Mouse (Mus musculus) bone marrow macrophage, adult 2 months (primary cell): ENCODE results near the gene Limd1. TPM values are rescaled to one million over a fixed set of nuclear protein-coding genes. Genes with fewer than 3 reads are reported as not detected.

ENCODE experiments used
- H3K27ac ChIP-seq: 2 replicates; pipeline ENCODE4 v1.5.1; 2012; ENCODE audit warnings: low read depth, low read length; ENCODE audit not compliant: insufficient read depth
- H3K4me1 ChIP-seq: 2 replicates; pipeline ENCODE4 v1.6.1; 2012; ENCODE audit warnings: low read length; ENCODE audit not compliant: control insufficient read depth, insufficient read depth
- H3K4me3 ChIP-seq: 2 replicates; pipeline ENCODE4 v1.5.1; 2012; ENCODE audit warnings: mild to moderate bottlenecking, low read length, moderate library complexity; ENCODE audit not compliant: insufficient read depth
- CTCF ChIP-seq: IDR thresholded peaks from 2 replicates; pipeline ENCODE4 v1.5.1; 2012; ENCODE audit warnings: low read depth, mild to moderate bottlenecking, low read length, moderate library complexity
- POLR2A ChIP-seq: IDR thresholded peaks from 2 replicates; pipeline ENCODE4 v1.6.1; 2012; ENCODE audit warnings: mild to moderate bottlenecking, low read depth, low read length, borderline replicate concordance
- polyA plus RNA-seq: library from polyadenylated mRNA; stranded (reverse); fragments of >200 nt; gene quantifications from 2 replicates; pipeline ENCODE4 v1.2.4, GENCODE M21; 2012; ENCODE audit not compliant: missing spikeins, insufficient read depth, insufficient read length

Gene Limd1
- polyA plus RNA-seq, 1 experiment: 36.1 TPM

GRCm38 (mm10) chr9:123479876-123480252, 1.4 kb downstream of the Limd1 start:
- peaks cover 55% of the 10 kb centered on the region for H3K4me1 ChIP-seq
- H3K27ac ChIP-seq: no peak overlapping the region
- TF ChIP-seq CTCF (no peak), POLR2A (no peak)
- H3K4me3 ChIP-seq: peak overlapping the region; percentile 73

GRCm38 (mm10) chr9:123480253-123480921, 1.9 kb downstream of the Limd1 start:
- peaks cover 50% of the 10 kb centered on the region for H3K4me1 ChIP-seq
- TF ChIP-seq CTCF: no peak
- no peak for TF ChIP-seq POLR2A
- H3K4me3 ChIP-seq: peak overlapping the region; percentile 73
- 0 out of 2 replicates have a peak overlapping the region, but pooled peaks have one; percentile 4 for H3K27ac ChIP-seq

- no peak for TF ChIP-seq POLR2A
- no peak for TF ChIP-seq CTCF
- H3K4me1 ChIP-seq: peaks cover 47% of the 10 kb centered on the region
- 0 out of 2 replicates have a peak overlapping the region, but pooled peaks have one; percentile 4 for H3K27ac ChIP-seq
- peak overlapping the region; percentile 32 for H3K4me3 ChIP-seq
These were observed 2.6 kb downstream of the Limd1 start for GRCm38 (mm10) chr9:123481136-123481535.

- no peak for TF ChIP-seq POLR2A
- TF ChIP-seq CTCF: no peak
- Histone ChIP-seq H3K27ac (no peak overlapping the region), H3K4me3 (no peak overlapping the region), H3K4me1 (peaks cover 45% of the 10 kb centered on the region)
These were observed 5.1 kb downstream of the Limd1 start for GRCm38 (mm10) chr9:123483598-123483997.

- H3K4me3 ChIP-seq: no peak overlapping the region
- H3K4me1 ChIP-seq: peaks cover 39% of the 10 kb centered on the region
- TF ChIP-seq POLR2A: no peak
- no peak for TF ChIP-seq CTCF
- no peak overlapping the region for H3K27ac ChIP-seq
These were observed 6.3 kb downstream of the Limd1 start for GRCm38 (mm10) chr9:123484830-123485229.

GRCm38 (mm10) chr9:123485561-123485960, 7.1 kb downstream of the Limd1 start:
- TF ChIP-seq POLR2A (no peak), CTCF (no peak)
- Histone ChIP-seq H3K4me3 (no peak overlapping the region), H3K27ac (no peak overlapping the region), H3K4me1 (peaks cover 38% of the 10 kb centered on the region)

GRCm38 (mm10) chr9:123486635-123487034, 8.1 kb downstream of the Limd1 start:
- Histone ChIP-seq H3K4me1 (peaks cover 32% of the 10 kb centered on the region), H3K4me3 (no peak overlapping the region), H3K27ac (no peak overlapping the region)
- TF ChIP-seq POLR2A (no peak), CTCF (no peak)

GRCm38 (mm10) chr9:123489073-123489472, 10.6 kb downstream of the Limd1 start:
- H3K4me1 ChIP-seq: peaks cover 16% of the 10 kb centered on the region
- no peak overlapping the region for H3K27ac ChIP-seq
- no peak for TF ChIP-seq CTCF
- no peak for TF ChIP-seq POLR2A
- H3K4me3 ChIP-seq: no peak overlapping the region

GRCm38 (mm10) chr9:123489727-123490343, 11.3 kb downstream of the Limd1 start:
- H3K4me1 ChIP-seq: peaks cover 14% of the 10 kb centered on the region
- H3K27ac ChIP-seq: no peak overlapping the region
- no peak overlapping the region for H3K4me3 ChIP-seq
- no peak for TF ChIP-seq POLR2A
- no peak for TF ChIP-seq CTCF

- H3K27ac ChIP-seq: no peak overlapping the region
- H3K4me3 ChIP-seq: no peak overlapping the region
- peaks cover 14% of the 10 kb centered on the region for H3K4me1 ChIP-seq
- TF ChIP-seq POLR2A (no peak), CTCF (no peak)
These were observed 12.4 kb downstream of the Limd1 start for GRCm38 (mm10) chr9:123490930-123491329.
